Mouse (Mus musculus): ENCODE data around the gene Arrdc5.

Gene Arrdc5

GRCm38 (mm10) chr17:56300186-56300585 lies at the start of gene Arrdc5:
Gene Arrdc5 (minus strand): TSS chr17:56300286.
- DNase-seq (ENCODE audit: low read depth, low spot score) = no peak

- no peak for DNase-seq (ENCODE audit: low read depth, low spot score)
These were observed 48.5 kb upstream of the Arrdc5 start for GRCm38 (mm10) chr17:56348586-56348985.

GRCm38 (mm10) chr17:56348128-56348527 lies 48.0 kb upstream of the Arrdc5 start:
- DNase-seq (ENCODE audit: low read depth, low spot score) = no peak

- DNase-seq (ENCODE audit: low read depth, low spot score) = no peak
These were observed 45.3 kb upstream of the Arrdc5 start for GRCm38 (mm10) chr17:56345364-56345763.

GRCm38 (mm10) chr17:56343466-56343865 lies 43.4 kb upstream of the Arrdc5 start:
- no peak for DNase-seq (ENCODE audit: low read depth, low spot score)

GRCm38 (mm10) chr17:56340717-56341116 lies 40.6 kb upstream of the Arrdc5 start:
- DNase-seq (ENCODE audit: low read depth, low spot score) = no peak

GRCm38 (mm10) chr17:56338909-56339308 lies 38.8 kb upstream of the Arrdc5 start:
- DNase-seq (ENCODE audit: low read depth, low spot score) = no peak

GRCm38 (mm10) chr17:56337791-56338190 lies 37.7 kb upstream of the Arrdc5 start:
- DNase-seq (ENCODE audit: low read depth, low spot score) = no peak

- DNase-seq (ENCODE audit: low read depth, low spot score) = peak; percentile 22
These were observed 37.1 kb upstream of the Arrdc5 start for GRCm38 (mm10) chr17:56337190-56337589.

GRCm38 (mm10) chr17:56332987-56333386 lies 32.9 kb upstream of the Arrdc5 start:
- DNase-seq (ENCODE audit: low read depth, low spot score) = no peak

GRCm38 (mm10) chr17:56331256-56331655 lies 31.2 kb upstream of the Arrdc5 start:
- no peak for DNase-seq (ENCODE audit: low read depth, low spot score)

GRCm38 (mm10) chr17:56330345-56330744 lies 30.3 kb upstream of the Arrdc5 start:
- no peak for DNase-seq (ENCODE audit: low read depth, low spot score)

- no peak for DNase-seq (ENCODE audit: low read depth, low spot score)
These were observed 29.2 kb upstream of the Arrdc5 start for GRCm38 (mm10) chr17:56329267-56329666.

- no peak for DNase-seq (ENCODE audit: low read depth, low spot score)
These were observed 26.4 kb upstream of the Arrdc5 start for GRCm38 (mm10) chr17:56326153-56327147.

- peak; percentile 97 for DNase-seq (ENCODE audit: low read depth, low spot score)
These were observed 25.5 kb upstream of the Arrdc5 start, which contains the start of gene Kdm4b for GRCm38 (mm10) chr17:56325450-56326152. Gene Kdm4b (plus strand): TSS chr17:56326062.

- no peak for DNase-seq (ENCODE audit: low read depth, low spot score)
These were observed 24.3 kb upstream of the Arrdc5 start for GRCm38 (mm10) chr17:56324419-56324818.

- no peak for DNase-seq (ENCODE audit: low read depth, low spot score)
These were observed 9.3 kb upstream of the Arrdc5 start for GRCm38 (mm10) chr17:56309191-56309945.

- DNase-seq (ENCODE audit: low read depth, low spot score) = no peak
These were observed 8.0 kb upstream of the Arrdc5 start for GRCm38 (mm10) chr17:56308088-56308487.

GRCm38 (mm10) chr17:56305826-56306225 lies 5.7 kb upstream of the Arrdc5 start:
- DNase-seq (ENCODE audit: low read depth, low spot score) = no peak

- DNase-seq (ENCODE audit: low read depth, low spot score) = no peak
These were observed 5.1 kb upstream of the Arrdc5 start for GRCm38 (mm10) chr17:56305156-56305555.

- no peak for DNase-seq (ENCODE audit: low read depth, low spot score)
These were observed 4.6 kb upstream of the Arrdc5 start for GRCm38 (mm10) chr17:56304718-56305117.
